Mouse (Mus musculus) embryonic facial prominence, embryonic 12.5 days (tissue): ENCODE results near the gene Pcolce2. TPM values are rescaled to one million over a fixed set of nuclear protein-coding genes. Genes with fewer than 3 reads are reported as not detected.
"Not testable (repeated sequence)": the region's sequence is repeated elsewhere in the genome, so short reads cannot be mapped to it uniquely, and the experiment has no call there.

Source experiments
- ATAC-seq: fragments of 200-750 bp; cut with Nextera tagmentation; 2 replicates; pipeline ENCODE4 v1.8.0; 2017; ENCODE audit not compliant: insufficient number of reproducible peaks, insufficient read depth, low FRiP score, low TSS enrichment
- H3K27ac ChIP-seq: fragments of 300-500 bp; sonication (generic); 2 replicates; pipeline ENCODE4 v1.5.1; 2016; ENCODE audit warnings: mild to moderate bottlenecking
- H3K27me3 ChIP-seq: fragments of 300-500 bp; sonication (generic); 2 replicates; pipeline ENCODE4 v1.6.1; 2016; ENCODE audit warnings: mild to moderate bottlenecking, moderate library complexity
- H3K36me3 ChIP-seq: fragments of 300-500 bp; sonication (generic); 2 replicates; pipeline ENCODE4 v1.6.1; 2016; ENCODE audit warnings: mild to moderate bottlenecking
- H3K4me1 ChIP-seq: fragments of 300-500 bp; sonication (generic); 2 replicates; pipeline ENCODE4 v1.6.1; 2016
- H3K4me2 ChIP-seq: fragments of 300-500 bp; sonication (generic); replicated peaks from 2 replicates; pipeline ENCODE4 v1.6.1; 2016; ENCODE audit warnings: mild to moderate bottlenecking, moderate library complexity
- H3K4me3 ChIP-seq: fragments of 300-500 bp; sonication (generic); 2 replicates; pipeline ENCODE4 v1.5.1; 2016; ENCODE audit warnings: mild to moderate bottlenecking
- H3K9ac ChIP-seq: fragments of 300-500 bp; sonication (generic); 2 replicates; pipeline ENCODE4 v1.6.1; 2016; ENCODE audit warnings: mild to moderate bottlenecking, moderate library complexity
- H3K9me3 ChIP-seq: fragments of 300-500 bp; sonication (generic); 2 replicates; pipeline ENCODE4 v1.6.1; 2016; ENCODE audit warnings: mild to moderate bottlenecking, moderate library complexity
- WGBS: fragments of 180-500 bp; shearing (Covaris S2); methylation state at CpG from one replicate; pipeline ENCODE4 v1.1.7; 2016; 5-methylcytosine and 5-hydroxymethylcytosine counted together
- polyA plus RNA-seq: library from polyadenylated mRNA; unstranded; fragments of >200 nt; fragmentation: Nextera tagmentation; extraction: Ambion mirVana; gene quantifications from 2 replicates; pipeline ENCODE4 v1.2.1, GENCODE M21; 2016

The Pcolce2 gene
- polyA plus RNA-seq, 1 experiment from 2014 or later: 6.7 TPM

- no peak overlapping the region for H3K27ac ChIP-seq
- WGBS: 80% methylated on average over 14 of the region's 14 CpGs
Observed at GRCm38 (mm10) chr9:95614861-95615615, 22.4 kb upstream of the Pcolce2 start.

GRCm38 (mm10) chr9:95615961-95616360, 21.4 kb upstream of the Pcolce2 start:
- no peak overlapping the region for H3K4me3 ChIP-seq
- H3K27me3 ChIP-seq: no peaks in the 10 kb centered on the region
- H3K36me3 ChIP-seq: no peaks in the 10 kb centered on the region
- ATAC-seq: no peak
- no peaks in the 10 kb centered on the region for H3K4me1 ChIP-seq
- no peak overlapping the region for H3K9ac ChIP-seq
- no peak overlapping the region for H3K27ac ChIP-seq
- H3K4me2 ChIP-seq: no peak overlapping the region
- 82% methylated on average over 3 of the region's 3 CpGs for WGBS
- no peaks in the 10 kb centered on the region for H3K9me3 ChIP-seq

More at GRCm38 (mm10) chr9:95614861-95615615, 22.4 kb upstream of the Pcolce2 start:
- ATAC-seq: no peak
- Histone ChIP-seq H3K9ac (no peak overlapping the region), H3K27me3 (no peaks in the 10 kb centered on the region), H3K4me1 (no peaks in the 10 kb centered on the region), H3K4me3 (no peak overlapping the region), H3K4me2 (no peak overlapping the region), H3K36me3 (no peaks in the 10 kb centered on the region), H3K9me3 (no peaks in the 10 kb centered on the region)

GRCm38 (mm10) chr9:95618572-95618971, 18.8 kb upstream of the Pcolce2 start:
- Histone ChIP-seq H3K9ac (no peak overlapping the region), H3K9me3 (no peaks in the 10 kb centered on the region), H3K36me3 (no peaks in the 10 kb centered on the region), H3K4me3 (no peak overlapping the region), H3K27ac (no peak overlapping the region), H3K4me2 (no peak overlapping the region), H3K27me3 (no peaks in the 10 kb centered on the region), H3K4me1 (no peaks in the 10 kb centered on the region)
- 90% methylated on average over 1 of the region's 1 CpGs for WGBS
- ATAC-seq: no peak

- WGBS: 80% methylated on average over 3 of the region's 3 CpGs
- no peak overlapping the region for H3K4me2 ChIP-seq
- no peak overlapping the region for H3K4me3 ChIP-seq
- no peaks in the 10 kb centered on the region for H3K36me3 ChIP-seq
- H3K27me3 ChIP-seq: no peaks in the 10 kb centered on the region
- no peaks in the 10 kb centered on the region for H3K4me1 ChIP-seq
- no peak overlapping the region for H3K27ac ChIP-seq
- no peaks in the 10 kb centered on the region for H3K9me3 ChIP-seq
- no peak overlapping the region for H3K9ac ChIP-seq
- ATAC-seq: no peak
Observed at GRCm38 (mm10) chr9:95624072-95624471, 13.3 kb upstream of the Pcolce2 start.

- H3K9ac ChIP-seq: no peak overlapping the region
- 78% methylated on average over 6 of the region's 6 CpGs for WGBS
- no peak overlapping the region for H3K4me3 ChIP-seq
- no peak overlapping the region for H3K27ac ChIP-seq
- no peak for ATAC-seq
- H3K4me2 ChIP-seq: no peak overlapping the region
- H3K9me3 ChIP-seq: no peaks in the 10 kb centered on the region
- H3K27me3 ChIP-seq: no peaks in the 10 kb centered on the region
- no peaks in the 10 kb centered on the region for H3K4me1 ChIP-seq
- no peaks in the 10 kb centered on the region for H3K36me3 ChIP-seq
Observed at GRCm38 (mm10) chr9:95628439-95628948, 8.9 kb upstream of the Pcolce2 start.

- H3K4me2 ChIP-seq, H3K27ac ChIP-seq, H3K9me3 ChIP-seq, H3K36me3 ChIP-seq, ATAC-seq, H3K4me1 ChIP-seq, H3K4me3 ChIP-seq, H3K9ac ChIP-seq, H3K27me3 ChIP-seq: not testable (repeated sequence)
- WGBS: 88% methylated on average over 2 of the region's 2 CpGs
Observed at GRCm38 (mm10) chr9:95629561-95629960, 7.8 kb upstream of the Pcolce2 start.

- Histone ChIP-seq H3K4me2 (peak overlapping the region; percentile 97; the same call in 1 of the 2 replicates), H3K4me1 (no peaks in the 10 kb centered on the region), H3K36me3 (no peaks in the 10 kb centered on the region), H3K9me3 (no peaks in the 10 kb centered on the region), H3K4me3 (no peak overlapping the region), H3K27me3 (0 out of 2 replicates have a peak, but pooled peaks cover 5% of the 10 kb centered on the region), H3K9ac (no peak overlapping the region), H3K27ac (no peak overlapping the region)
- WGBS: 61% methylated on average over 4 of the region's 4 CpGs
- no peak for ATAC-seq
Observed at GRCm38 (mm10) chr9:95636395-95636794, 1.0 kb upstream of the Pcolce2 start.

GRCm38 (mm10) chr9:95639919-95640318, 2.5 kb downstream of the Pcolce2 start:
- 39% methylated on average over 4 of the region's 4 CpGs for WGBS
- Histone ChIP-seq H3K36me3 (no peaks in the 10 kb centered on the region), H3K27ac (no peak overlapping the region), H3K9ac (no peak overlapping the region), H3K4me3 (no peak overlapping the region), H3K27me3 (0 out of 2 replicates have a peak, but pooled peaks cover 5% of the 10 kb centered on the region), H3K4me1 (no peaks in the 10 kb centered on the region), H3K4me2 (no peak overlapping the region), H3K9me3 (no peaks in the 10 kb centered on the region)
- no peak for ATAC-seq

- Histone ChIP-seq H3K4me1 (no peaks in the 10 kb centered on the region), H3K27me3 (no peaks in the 10 kb centered on the region), H3K4me2 (no peak overlapping the region), H3K9ac (no peak overlapping the region), H3K4me3 (no peak overlapping the region), H3K27ac (no peak overlapping the region), H3K36me3 (no peaks in the 10 kb centered on the region), H3K9me3 (no peaks in the 10 kb centered on the region)
- ATAC-seq: no peak
- 92% methylated on average over 8 of the region's 8 CpGs for WGBS
Observed at GRCm38 (mm10) chr9:95645926-95646325, 8.5 kb downstream of the Pcolce2 start.

GRCm38 (mm10) chr9:95653363-95653762, 16.0 kb downstream of the Pcolce2 start:
- Histone ChIP-seq H3K27ac (no peak overlapping the region), H3K4me3 (no peak overlapping the region), H3K36me3 (no peaks in the 10 kb centered on the region), H3K9me3 (no peaks in the 10 kb centered on the region), H3K9ac (no peak overlapping the region), H3K4me1 (0 out of 2 replicates have a peak, but pooled peaks cover 2% of the 10 kb centered on the region), H3K4me2 (no peak overlapping the region), H3K27me3 (no peaks in the 10 kb centered on the region)
- ATAC-seq: no peak
- 83% methylated on average over 6 of the region's 6 CpGs for WGBS

GRCm38 (mm10) chr9:95654356-95654755, 17.0 kb downstream of the Pcolce2 start:
- Histone ChIP-seq H3K27ac (no peak overlapping the region), H3K4me2 (no peak overlapping the region), H3K27me3 (no peaks in the 10 kb centered on the region), H3K9ac (no peak overlapping the region), H3K36me3 (no peaks in the 10 kb centered on the region), H3K4me3 (no peak overlapping the region), H3K9me3 (no peaks in the 10 kb centered on the region), H3K4me1 (0 out of 2 replicates have a peak, but pooled peaks cover 2% of the 10 kb centered on the region)
- 97% methylated on average over 5 of the region's 5 CpGs for WGBS
- ATAC-seq: no peak

GRCm38 (mm10) chr9:95657941-95658340, 20.5 kb downstream of the Pcolce2 start:
- Histone ChIP-seq H3K36me3 (no peaks in the 10 kb centered on the region), H3K27me3 (no peaks in the 10 kb centered on the region), H3K27ac (no peak overlapping the region), H3K4me1 (0 out of 2 replicates have a peak, but pooled peaks cover 2% of the 10 kb centered on the region), H3K9me3 (no peaks in the 10 kb centered on the region), H3K4me3 (no peak overlapping the region), H3K9ac (no peak overlapping the region), H3K4me2 (no peak overlapping the region)
- 91% methylated on average over 2 of the region's 2 CpGs for WGBS
- ATAC-seq: no peak
